Mouse (Mus musculus): ENCODE measurements around the gene Gabrb3.

- TF ChIP-seq CTCF (IDR thresholded peaks at IDR 0.05) = no peak
- no peak for TF ChIP-seq EP300 (IDR thresholded peaks at IDR 0.05)
These were observed 8.3 kb upstream of the Gabrb3 start for GRCm38 (mm10) chr7:57411163-57411562.

Data from lung, postnatal 0 days (tissue).